9 mouse cellular contexts compared by ENCODE assay signal in the genomic region with DNA sequence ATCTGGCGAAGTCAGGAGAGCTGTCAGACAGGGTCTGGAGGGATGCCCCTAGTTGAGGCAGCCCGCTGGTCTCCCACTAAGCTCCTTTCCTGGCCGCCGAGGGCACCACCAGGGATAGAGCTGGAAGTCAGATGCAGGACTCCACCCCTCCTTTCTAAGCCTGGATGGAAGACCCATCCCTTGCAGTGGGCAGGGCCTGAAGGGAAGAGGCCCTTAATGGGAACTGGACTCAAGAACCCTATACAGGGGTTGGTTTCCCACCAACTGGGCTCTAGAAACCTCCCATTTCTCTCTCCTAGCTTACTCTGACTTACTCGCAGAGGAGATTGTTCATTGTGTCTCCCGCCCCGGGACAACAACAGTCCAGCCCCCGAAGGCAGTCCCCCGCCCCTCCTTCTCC. TPM values are rescaled to one million over a fixed set of nuclear protein-coding genes. Genes with fewer than 3 reads are reported as not detected.
DNase-seq lines count a peak whose midpoint lies in the region; ATAC-seq and TF ChIP-seq lines count a peak whose summit lies in the region.
"Had no signal": no experiment of that assay in that cellular context is flagged by ENCODE, and none has a peak within 500 bp of the region (broad histone marks: within the 10 kb centered on the region; RNA-seq: fewer than 3 reads in every experiment).

No protein-coding gene starts in this region.

- no peak for TF ChIP-seq CTCF in cerebellum, adult 2 months (IDR thresholded peaks at IDR 0.05; ENCODE audit: borderline replicate concordance, insufficient read depth, low read depth, low read length)

- peaks cover 51% of the 10 kb centered on the region for H3K27me3 ChIP-seq in hindbrain, embryonic 14.5 days (ENCODE audit: control insufficient read depth, insufficient read depth, low read length)
- peaks cover 50% of the 10 kb centered on the region for H3K27me3 ChIP-seq in liver, embryonic 13.5 days
- H3K27me3 ChIP-seq in cerebellum, adult 2 months (ENCODE audit: control insufficient read depth, insufficient read depth, low read length) = peaks cover 1% of the 10 kb centered on the region; the same call in 1 of the 2 replicates

- peak overlapping the region; percentile 58 for H3K4me2 ChIP-seq in hindbrain, embryonic 14.5 days (replicated peaks)
- H3K4me2 ChIP-seq in liver, embryonic 13.5 days = peak overlapping the region; percentile 61

- peak; percentile 3 for DNase-seq in thymus, postnatal 14 days
- DNase-seq in thymus, postnatal 36 days = no peak
- DNase-seq in hindbrain, embryonic 14.5 days (ENCODE audit: low spot score) = no peak
- DNase-seq in liver, embryonic 13.5 days = no peak
- peak; percentile 52 for DNase-seq in yolk sac, embryonic 10.5 days (ENCODE audit: low spot score)
- DNase-seq in cerebellum, adult 2 months = no peak
- no peak for DNase-seq in cerebellum, adult 11 months
- DNase-seq in spleen, postnatal 36 days (ENCODE audit: low spot score in 2 of 2) = no peak

- peaks cover 18% of the 10 kb centered on the region for H3K4me1 ChIP-seq in hindbrain, embryonic 14.5 days (replicated peaks; ENCODE audit: control insufficient read depth, insufficient read depth, low read length)
- peaks cover 26% of the 10 kb centered on the region for H3K4me1 ChIP-seq in liver, embryonic 13.5 days (replicated peaks)
- H3K4me1 ChIP-seq in cerebellum, adult 2 months (ENCODE audit: control insufficient read depth, insufficient read depth, low read length) = no peaks in the 10 kb centered on the region

- no peak overlapping the region for H3K27ac ChIP-seq in hindbrain, embryonic 14.5 days
- H3K27ac ChIP-seq in liver, embryonic 13.5 days = no peak overlapping the region
- H3K27ac ChIP-seq in cerebellum, adult 2 months (ENCODE audit: insufficient read depth, low read length) = no peak overlapping the region

- H3K36me3 ChIP-seq in hindbrain, embryonic 14.5 days (replicated peaks; ENCODE audit: control insufficient read depth, insufficient read depth) = no peaks in the 10 kb centered on the region
- H3K36me3 ChIP-seq in liver, embryonic 13.5 days = no peaks in the 10 kb centered on the region

- no peaks in the 10 kb centered on the region for H3K9me3 ChIP-seq in hindbrain, embryonic 14.5 days (ENCODE audit: control insufficient read depth, low read length)
- H3K9me3 ChIP-seq in liver, embryonic 13.5 days (replicated peaks) = no peaks in the 10 kb centered on the region
- H3K9me3 ChIP-seq: megakaryocyte, embryonic 14.5 days had no signal

- no peak for TF ChIP-seq POLR2A in cerebellum, adult 2 months (IDR thresholded peaks at IDR 0.05; ENCODE audit: borderline replicate concordance, insufficient read depth, low read length)

- H3K4me3 ChIP-seq in hindbrain, embryonic 14.5 days (replicated peaks; ENCODE audit: low read length) = peak overlapping the region; percentile 27
- H3K4me3 ChIP-seq in liver, embryonic 13.5 days (replicated peaks) = peak overlapping the region; percentile 36
- H3K4me3 ChIP-seq in cerebellum, adult 2 months (replicated peaks; ENCODE audit: insufficient read depth, low read depth, low read length) = no peak overlapping the region

- 7% methylated on average over 9 of the region's 9 CpGs for WGBS in hindbrain, embryonic 14.5 days
- WGBS in liver, embryonic 13.5 days (ENCODE audit: insufficient replicate concordance) = 11% methylated on average over 9 of the region's 9 CpGs
- WGBS in cerebellum, adult 2 months = 12% methylated on average over 9 of the region's 9 CpGs

- no peak for ATAC-seq in hindbrain, embryonic 14.5 days (ENCODE audit: low FRiP score)
- ATAC-seq in liver, embryonic 13.5 days (ENCODE audit: low read depth) = no peak

- no peak overlapping the region for H3K9ac ChIP-seq in hindbrain, embryonic 14.5 days
- H3K9ac ChIP-seq in liver, embryonic 13.5 days = no peak overlapping the region; the same call in 1 of the 2 replicates

RNA-seq across cellular contexts. Expression of gene Plekhg6, which starts 0.8 kb away (rescaled TPM):
- 0.10 and 0.23 TPM in 2 replicates for polyA plus RNA-seq in hindbrain, embryonic 14.5 days (2014; fragmentation: Nextera tagmentation; extraction: Ambion mirVana)
- 0.31 and 0.56 TPM in 2 replicates for polyA plus RNA-seq in liver, embryonic 13.5 days (2015; fragmentation: Nextera tagmentation; extraction: Ambion mirVana)
- polyA plus RNA-seq in cerebellum, adult 2 months (2012; rRNA removed) = 0.06 and 0.10 TPM in 2 replicates

RNA-seq across cellular contexts. Expression of gene Tnfrsf1a, which starts 30.6 kb away (rescaled TPM):
- polyA plus RNA-seq in hindbrain, embryonic 14.5 days (2014; fragmentation: Nextera tagmentation; extraction: Ambion mirVana) = 15.4 and 16.6 TPM in 2 replicates
- polyA plus RNA-seq in liver, embryonic 13.5 days (2015; fragmentation: Nextera tagmentation; extraction: Ambion mirVana) = 19.6 and 23.4 TPM in 2 replicates
- polyA plus RNA-seq in cerebellum, adult 2 months (2012; rRNA removed) = 11.4 and 11.8 TPM in 2 replicates

RNA-seq across cellular contexts. Expression of gene Scnn1a, which starts 59.3 kb away (rescaled TPM):
- 0.50 and 0.53 TPM in 2 replicates for polyA plus RNA-seq in hindbrain, embryonic 14.5 days (2014; fragmentation: Nextera tagmentation; extraction: Ambion mirVana)
- 0.31 and 0.37 TPM in 2 replicates for polyA plus RNA-seq in liver, embryonic 13.5 days (2015; fragmentation: Nextera tagmentation; extraction: Ambion mirVana)
- 0.67 and 0.74 TPM in 2 replicates for polyA plus RNA-seq in cerebellum, adult 2 months (2012; rRNA removed)

Comparison
In these comparisons a context has a peak if more than half of its experiments do, and no peak if none do; other contexts are left out.
1. DNase-seq: peak in thymus, postnatal 14 days (single experiment) and yolk sac, embryonic 10.5 days (single experiment); none in thymus, postnatal 36 days (0 of 2), hindbrain, embryonic 14.5 days (single experiment), liver, embryonic 13.5 days (single experiment), cerebellum, adult 2 months (0 of 2), cerebellum, adult 11 months (single experiment) and spleen, postnatal 36 days (0 of 2).